Mouse (Mus musculus) heart, postnatal 25 days (tissue): ENCODE results near the gene Ccs. TPM values are rescaled to one million over a fixed set of nuclear protein-coding genes. Genes with fewer than 3 reads are reported as not detected.

Source experiments
- DNase-seq: peaks from one replicate; pipeline ENCODE4 v3.0.0; 2022; ENCODE audit warnings: low spot score
- intact Hi-C: fragments of 180-260 bp; cut with DNase I; formaldehyde crosslinking; loops from one replicate; pipeline ENCODE4 v1.15.1; 2025
- total RNA-seq, 2 experiments: library from RNA; stranded (reverse); gene quantifications; 2 replicates each; pipeline ENCODE4 v1.2.3; 2021

The Ccs gene
- total RNA-seq, 2 experiments from 2014 or later = 26.2 to 26.6 TPM

DNA sequence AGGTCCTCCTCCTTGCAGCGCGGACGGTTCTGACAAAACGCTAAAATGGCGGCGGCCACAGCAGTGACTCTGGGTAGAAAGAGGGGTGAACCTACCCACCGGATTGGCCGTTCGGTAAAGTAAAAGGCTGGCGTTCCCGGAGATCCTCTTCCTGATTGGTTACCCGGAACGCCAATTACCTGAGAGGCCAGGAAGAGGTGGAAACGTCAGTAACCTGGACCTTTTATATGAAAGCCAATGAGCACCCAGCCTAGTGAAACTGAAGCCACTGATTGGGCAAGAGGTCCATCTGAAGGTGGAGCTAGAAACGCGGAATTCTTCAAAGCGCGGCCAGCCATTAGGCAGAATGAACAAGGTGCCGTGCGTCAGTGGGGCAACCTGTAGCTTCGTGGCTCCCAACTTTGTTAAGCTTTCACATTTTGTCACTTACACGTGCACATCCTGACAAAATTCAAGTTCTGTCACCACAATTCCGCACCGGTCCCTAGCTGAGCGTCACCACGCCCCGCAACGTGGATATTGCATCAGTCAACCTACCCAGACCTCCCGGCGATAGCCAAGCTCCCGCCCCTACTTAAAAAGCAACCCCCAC, 45.2 kb downstream of the Ccs start, which contains the start of gene Rbm4:
Gene Rbm4, minus strand, starts transcription at position 71 of the 592 bp plus-strand sequence.
- peak; percentile 96 for DNase-seq
- intact Hi-C loops = no loop called here

DNA sequence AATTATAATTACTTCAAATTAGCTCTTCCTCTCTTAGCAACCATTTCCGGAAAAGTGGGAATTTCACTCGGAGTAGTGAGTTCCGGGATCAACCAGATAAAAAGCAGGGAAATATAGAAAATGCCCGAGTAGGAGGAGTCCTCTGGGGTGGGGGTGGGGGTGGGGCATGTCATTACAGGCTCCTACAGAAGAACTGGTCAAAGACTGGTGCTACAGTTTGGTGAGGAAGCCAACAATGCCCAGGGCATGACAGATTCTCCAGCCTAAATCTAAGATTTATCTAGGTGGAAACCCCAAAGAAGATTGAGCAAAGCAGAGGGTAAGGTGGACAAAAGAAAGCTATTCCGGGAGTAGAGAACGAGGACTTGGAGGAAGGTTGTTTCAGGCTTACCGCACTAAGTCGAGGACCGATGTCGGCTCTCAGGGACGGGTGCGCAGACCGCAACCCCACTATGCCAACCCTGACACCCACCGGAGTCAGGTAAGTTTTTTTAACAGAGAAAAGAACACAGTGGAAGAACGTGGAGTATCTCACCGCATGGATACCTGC, 45.8 kb downstream of the Ccs start:
- no peak for DNase-seq
- intact Hi-C loops = no loop called here

DNA sequence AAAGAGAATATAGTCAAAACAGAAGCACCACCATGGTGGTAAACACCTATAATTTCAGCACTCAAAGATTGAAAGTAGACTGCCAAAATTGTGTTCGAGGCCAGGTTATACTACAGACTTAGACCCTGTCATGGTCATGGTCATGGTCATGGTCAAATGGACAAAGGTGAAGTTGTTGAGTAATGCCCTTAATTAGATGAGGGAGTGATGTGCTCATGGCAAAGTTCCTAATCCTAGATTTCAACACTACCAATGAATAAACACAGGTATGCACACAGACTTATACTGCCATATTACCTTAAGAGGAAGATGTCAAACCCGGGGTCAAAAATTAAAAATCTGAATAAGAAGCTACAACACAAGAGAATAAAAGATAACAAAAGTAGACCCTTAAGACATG, 52.8 kb downstream of the Ccs start:
- intact Hi-C loops = loop anchor here (2.0 kb wide), 1 partner anchor 30 kb away; the partner anchor contains the start of gene Rbm4b
- DNase-seq = no peak

DNA sequence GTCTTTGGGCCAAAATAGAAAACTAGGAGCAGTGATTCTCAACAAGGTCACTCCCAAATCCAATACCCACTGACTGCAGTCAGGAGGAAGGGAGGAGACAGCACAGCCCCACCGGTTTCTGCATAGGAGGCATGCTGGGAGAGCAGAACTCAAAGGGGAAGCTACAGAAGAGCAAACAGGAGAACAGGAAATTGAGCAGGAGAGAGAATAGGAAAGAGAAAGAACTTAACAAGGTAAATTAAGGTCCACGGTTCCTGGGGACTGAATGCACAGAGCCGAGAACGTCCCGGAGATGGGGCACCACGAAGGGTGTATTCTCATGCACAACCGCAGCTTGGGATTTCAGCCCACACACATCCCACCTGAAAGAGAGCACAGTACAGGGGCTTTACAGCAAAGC, 53.9 kb downstream of the Ccs start:
- DNase-seq = no peak

DNA sequence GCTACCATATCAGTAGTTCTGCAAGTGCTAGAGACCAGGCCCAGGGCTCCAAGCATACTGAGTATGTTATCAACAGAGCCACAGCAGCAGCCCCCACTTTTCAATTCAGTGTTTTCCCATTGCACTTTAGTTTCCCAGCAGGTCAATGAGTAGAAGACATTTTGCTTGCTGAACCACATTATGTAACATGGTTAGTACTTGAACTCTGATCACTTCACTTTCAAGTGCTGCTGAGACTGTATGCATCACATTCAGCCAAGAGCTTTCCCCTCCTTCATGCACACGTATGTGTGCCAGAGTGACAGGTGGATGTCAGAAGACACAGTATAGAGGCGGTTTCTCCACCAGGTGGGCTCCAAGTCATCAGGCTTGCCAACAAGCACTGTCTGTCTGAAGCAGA, 56.2 kb downstream of the Ccs start:
- intact Hi-C loops = no loop called here
- DNase-seq = no peak

More for the DNA sequence above, 53.9 kb downstream of the Ccs start:
- intact Hi-C loops = no loop called here

Other genes with a start within 250 kb of the Ccs start
- gene Lrfn4, start 223.7 kb downstream of the Ccs start, total RNA-seq = 10 to 100 TPM in 1 of 2 experiments, 1 to 10 TPM in 1; 9.5 to 10.5 TPM
- gene Rce1, start 213.7 kb downstream of the Ccs start, total RNA-seq = 10 to 100 TPM; 10.9 to 11.1 TPM
- not detected for gene Gm960, start 140.7 kb downstream of the Ccs start, total RNA-seq
- under 1 TPM; 0.31 to 0.60 TPM for gene Sptbn2, start 128.2 kb downstream of the Ccs start, total RNA-seq
- gene Rbm4b, start 82.8 kb downstream of the Ccs start, total RNA-seq = 1 to 10 TPM; 6.7 to 7.4 TPM
- 10 to 100 TPM; 45.7 to 48.0 TPM for gene Rbm4, start 45.4 kb downstream of the Ccs start, total RNA-seq
- gene Gm21992, start 27.7 kb downstream of the Ccs start, total RNA-seq = 10 to 100 TPM; 12.7 to 17.2 TPM
- gene Rbm14, start 27.7 kb downstream of the Ccs start, total RNA-seq = 10 to 100 TPM; 15.3 to 25.9 TPM
- gene Ccdc87, start within 50 bp of the Ccs start, total RNA-seq = not detected
- 10 to 100 TPM; 77.9 to 82.6 TPM for gene Ctsf, start 15.8 kb upstream of the Ccs start, total RNA-seq
- under 1 TPM; 0.42 to 0.53 TPM for gene Actn3, start 38.6 kb upstream of the Ccs start, total RNA-seq
- gene Zdhhc24, start 39.3 kb upstream of the Ccs start, total RNA-seq = 1 to 10 TPM; 2.6 to 4.0 TPM
- gene Bbs1, start 67.3 kb upstream of the Ccs start, total RNA-seq = 1 to 10 TPM; 4.0 to 4.1 TPM
- 10 to 100 TPM; 17.5 to 19.6 TPM for gene Dpp3, start 89.0 kb upstream of the Ccs start, total RNA-seq
- 1 to 10 TPM; 1.0 to 1.3 TPM for gene Peli3, start 103.8 kb upstream of the Ccs start, total RNA-seq
- 10 to 100 TPM; 70.9 to 73.2 TPM for gene Mrpl11, start 122.8 kb upstream of the Ccs start, total RNA-seq
- gene Npas4, start 151.0 kb upstream of the Ccs start, total RNA-seq = under 1 TPM in 1 of 2 experiments, not detected in 1; 0.06 TPM
- gene Slc29a2, start 184.5 kb upstream of the Ccs start, total RNA-seq = 10 to 100 TPM; 12.2 to 13.3 TPM
- gene B4gat1, start 199.5 kb upstream of the Ccs start, total RNA-seq = 10 to 100 TPM; 47.0 to 47.3 TPM
- gene AC124502.3, start 199.6 kb upstream of the Ccs start, total RNA-seq = 1 to 10 TPM; 2.2 TPM
- 10 to 100 TPM; 11.4 to 12.3 TPM for gene Brms1, start 202.0 kb upstream of the Ccs start, total RNA-seq
- gene Rin1, start 211.1 kb upstream of the Ccs start, total RNA-seq = 1 to 10 TPM; 1.6 to 3.4 TPM
- 10 to 100 TPM; 15.3 to 16.1 TPM for gene Cd248, start 228.7 kb upstream of the Ccs start, total RNA-seq
- 1 to 10 TPM; 4.0 to 4.8 TPM for gene Tmem151a, start 246.2 kb upstream of the Ccs start, total RNA-seq
- 10 to 100 TPM; 91.5 to 92.6 TPM for gene Yif1a, start 249.2 kb upstream of the Ccs start, total RNA-seq